8 mouse cellular contexts compared by ENCODE assay signal in the genomic region with DNA sequence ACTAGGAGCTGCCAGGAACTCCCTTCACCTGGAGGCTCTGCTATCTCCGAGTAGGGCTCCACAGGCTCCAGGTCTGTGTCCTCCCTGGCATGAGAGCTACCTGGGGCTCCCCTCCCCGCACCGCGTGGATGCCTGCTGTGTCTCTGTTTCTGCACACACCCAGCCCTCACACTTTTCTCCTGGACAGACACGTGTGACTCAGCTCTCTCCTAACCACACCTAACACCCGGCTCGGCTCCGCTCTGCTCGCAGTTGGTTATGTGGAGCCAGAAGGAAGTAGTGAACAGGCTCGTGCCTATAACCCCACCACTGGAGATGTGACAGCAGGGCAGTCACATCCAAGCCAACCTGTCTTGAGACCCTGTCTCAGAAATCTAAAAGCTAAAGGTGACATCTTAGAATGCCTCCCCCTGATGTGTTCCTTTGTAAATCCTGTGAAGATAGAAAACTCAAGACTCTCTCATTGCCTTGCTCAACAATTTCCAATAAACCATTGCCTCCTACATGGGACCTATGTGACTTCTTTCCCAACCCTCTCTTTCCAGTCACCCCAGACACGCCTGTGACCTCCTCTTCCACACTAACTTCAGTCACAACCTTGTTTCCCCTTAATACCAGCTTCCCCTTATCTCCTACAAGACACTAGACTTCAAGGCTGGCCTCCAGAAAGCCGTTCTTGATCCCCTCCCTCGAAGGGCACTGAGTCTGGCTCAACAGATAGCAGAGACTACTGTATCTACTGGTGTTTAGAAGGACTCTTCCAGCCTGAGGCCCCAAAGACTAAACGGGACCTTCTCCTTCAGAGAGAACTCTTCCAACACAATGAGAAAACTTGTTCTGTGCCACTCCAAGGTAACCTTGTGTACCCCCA. TPM values are rescaled to one million over a fixed set of nuclear protein-coding genes. Genes with fewer than 3 reads are reported as not detected.
DNase-seq lines count a peak whose midpoint lies in the region; ATAC-seq and TF ChIP-seq lines count a peak whose summit lies in the region.

No protein-coding gene starts in this region.

- H3K27ac ChIP-seq in hindbrain, embryonic 10.5 days: no peak overlapping the region
- no peak overlapping the region for H3K27ac ChIP-seq in hindbrain, postnatal 0 days
- H3K27ac ChIP-seq in stomach, embryonic 15.5 days: peak overlapping the region; percentile 80

- no peaks in the 10 kb centered on the region for H3K9me3 ChIP-seq in hindbrain, embryonic 10.5 days
- H3K9me3 ChIP-seq in hindbrain, postnatal 0 days (ENCODE audit: low read length): no peaks in the 10 kb centered on the region
- no peaks in the 10 kb centered on the region for H3K9me3 ChIP-seq in stomach, embryonic 15.5 days

- H3K4me3 ChIP-seq in hindbrain, embryonic 10.5 days: no peak overlapping the region
- H3K4me3 ChIP-seq in hindbrain, postnatal 0 days (ENCODE audit: low read length): no peak overlapping the region
- no peak overlapping the region; the same call in 1 of the 2 replicates for H3K4me3 ChIP-seq in stomach, embryonic 15.5 days (replicated peaks)

- peaks cover 47% of the 10 kb centered on the region for H3K4me1 ChIP-seq in hindbrain, embryonic 10.5 days (replicated peaks)
- H3K4me1 ChIP-seq in hindbrain, postnatal 0 days (ENCODE audit: insufficient read depth, low read length): peaks cover 12% of the 10 kb centered on the region
- peaks cover 47% of the 10 kb centered on the region for H3K4me1 ChIP-seq in stomach, embryonic 15.5 days

- no peak for TF ChIP-seq CTCF in hindbrain, postnatal 0 days (IDR thresholded peaks at IDR 0.05; ENCODE audit: low read depth)

- H3K27me3 ChIP-seq in hindbrain, embryonic 10.5 days (ENCODE audit: insufficient read depth, poor library complexity, severe bottlenecking): peaks cover 99% of the 10 kb centered on the region
- H3K27me3 ChIP-seq in hindbrain, postnatal 0 days (ENCODE audit: insufficient read depth, low read length): 0 out of 2 replicates have a peak, but pooled peaks cover 6% of the 10 kb centered on the region
- peaks cover 39% of the 10 kb centered on the region for H3K27me3 ChIP-seq in stomach, embryonic 15.5 days (replicated peaks)

- no peak overlapping the region; the same call in 1 of the 2 replicates for H3K4me2 ChIP-seq in hindbrain, postnatal 0 days (ENCODE audit: low read depth, low read length)
- peak overlapping the region; percentile 74 for H3K4me2 ChIP-seq in stomach, embryonic 15.5 days

- no peak overlapping the region for H3K9ac ChIP-seq in hindbrain, postnatal 0 days (replicated peaks; ENCODE audit: low read length)
- no peak overlapping the region for H3K9ac ChIP-seq in stomach, embryonic 15.5 days

- peak; percentile 5 for DNase-seq in hindbrain, embryonic 10.5 days (ENCODE audit: low spot score)
- DNase-seq in hindbrain, postnatal 0 days (ENCODE audit: low spot score): no peak
- peak; percentile 24 for DNase-seq in urinary bladder, adult 2 months (ENCODE audit: low spot score)
- DNase-seq in urinary bladder, postnatal 14 days (ENCODE audit: low spot score): no peak
- DNase-seq in layer of hippocampus, postnatal 10 days (ENCODE audit: low spot score in 2 of 2): peak; percentile 4 to 9
- DNase-seq in heart, postnatal 4 days: no peak
- no peak for DNase-seq in adrenal gland, postnatal 10 days

- 46% methylated on average over 14 of the region's 14 CpGs for WGBS in hindbrain, embryonic 10.5 days
- WGBS in hindbrain, postnatal 0 days: 51% methylated on average over 14 of the region's 14 CpGs
- 25% methylated on average over 14 of the region's 14 CpGs for WGBS in stomach, embryonic 15.5 days

- peaks cover 26% of the 10 kb centered on the region for H3K36me3 ChIP-seq in hindbrain, embryonic 10.5 days
- peaks cover 23% of the 10 kb centered on the region; the same call in 1 of the 2 replicates for H3K36me3 ChIP-seq in hindbrain, postnatal 0 days (ENCODE audit: insufficient read depth, low read length)
- H3K36me3 ChIP-seq in stomach, embryonic 15.5 days: peaks cover 24% of the 10 kb centered on the region

- ATAC-seq in hindbrain, postnatal 0 days: no peak
- ATAC-seq in stomach, embryonic 15.5 days (ENCODE audit: insufficient read depth, low FRiP score, low read depth): peak; percentile 56; the same call in 1 of the 2 replicates

RNA-seq across cellular contexts. Expression of gene Nfkb2, which starts 11.0 kb away (rescaled TPM):
- 5.6 and 6.4 TPM in 2 replicates for polyA plus RNA-seq in hindbrain, embryonic 10.5 days (2016; fragmentation: Nextera tagmentation; extraction: Ambion mirVana)
- 3.5 and 4.7 TPM in 2 replicates for total RNA-seq in hindbrain, postnatal 0 days (2014; rRNA removed)
- 1.7 and 1.9 TPM in 2 replicates for polyA plus RNA-seq in hindbrain, postnatal 0 days (2015; fragmentation: Nextera tagmentation; extraction: Ambion mirVana)
- polyA plus RNA-seq in urinary bladder, adult 2 months (2012; rRNA removed): 23.0 and 24.7 TPM in 2 replicates
- 1 to 10 TPM; 3.1 to 3.2 TPM for total RNA-seq in layer of hippocampus, postnatal 10 days (2021)
- 10.6 TPM in 2 replicates for polyA plus RNA-seq in stomach, embryonic 15.5 days (2015; fragmentation: Nextera tagmentation; extraction: Ambion mirVana)
- 10 to 100 TPM; 15.1 to 15.2 TPM for total RNA-seq in heart, postnatal 4 days (2021)
- total RNA-seq in adrenal gland, postnatal 10 days (2021): 10 to 100 TPM; 20.8 to 24.2 TPM

RNA-seq across cellular contexts. Expression of gene Psd, which starts 11.8 kb away (rescaled TPM):
- polyA plus RNA-seq in hindbrain, embryonic 10.5 days (2016; fragmentation: Nextera tagmentation; extraction: Ambion mirVana): 4.5 and 9.7 TPM in 2 replicates
- total RNA-seq in hindbrain, postnatal 0 days (2014; rRNA removed): 380 and 396 TPM in 2 replicates
- polyA plus RNA-seq in hindbrain, postnatal 0 days (2015; fragmentation: Nextera tagmentation; extraction: Ambion mirVana): 115 and 123 TPM in 2 replicates
- 156 and 191 TPM in 2 replicates for polyA plus RNA-seq in urinary bladder, adult 2 months (2012; rRNA removed)
- 100 to 1,000 TPM; 686 to 714 TPM for total RNA-seq in layer of hippocampus, postnatal 10 days (2021)
- polyA plus RNA-seq in stomach, embryonic 15.5 days (2015; fragmentation: Nextera tagmentation; extraction: Ambion mirVana): 52.9 and 54.7 TPM in 2 replicates
- total RNA-seq in heart, postnatal 4 days (2021): 1 to 10 TPM; 1.7 to 2.1 TPM
- total RNA-seq in adrenal gland, postnatal 10 days (2021): 10 to 100 TPM in 1 of 2 experiments, 1 to 10 TPM in 1; 8.2 to 11.9 TPM

RNA-seq across cellular contexts. Expression of gene Fbxl15, which starts 12.9 kb away (rescaled TPM):
- polyA plus RNA-seq in hindbrain, embryonic 10.5 days (2016; fragmentation: Nextera tagmentation; extraction: Ambion mirVana): 23.2 and 28.2 TPM in 2 replicates
- total RNA-seq in hindbrain, postnatal 0 days (2014; rRNA removed): 69.1 and 71.4 TPM in 2 replicates
- polyA plus RNA-seq in hindbrain, postnatal 0 days (2015; fragmentation: Nextera tagmentation; extraction: Ambion mirVana): 53.3 and 54.2 TPM in 2 replicates
- 11.0 and 11.7 TPM in 2 replicates for polyA plus RNA-seq in urinary bladder, adult 2 months (2012; rRNA removed)
- 10 to 100 TPM; 30.2 to 33.6 TPM for total RNA-seq in layer of hippocampus, postnatal 10 days (2021)
- polyA plus RNA-seq in stomach, embryonic 15.5 days (2015; fragmentation: Nextera tagmentation; extraction: Ambion mirVana): 16.7 TPM in 2 replicates
- total RNA-seq in heart, postnatal 4 days (2021): 1 to 10 TPM; 5.5 to 7.2 TPM
- total RNA-seq in adrenal gland, postnatal 10 days (2021): 10 to 100 TPM in 1 of 2 experiments, 1 to 10 TPM in 1; 8.9 to 10.5 TPM

RNA-seq across cellular contexts. Expression of gene Cuedc2, which starts 23.4 kb away (rescaled TPM):
- 260 and 279 TPM in 2 replicates for polyA plus RNA-seq in hindbrain, embryonic 10.5 days (2016; fragmentation: Nextera tagmentation; extraction: Ambion mirVana)
- 125 and 134 TPM in 2 replicates for total RNA-seq in hindbrain, postnatal 0 days (2014; rRNA removed)
- polyA plus RNA-seq in hindbrain, postnatal 0 days (2015; fragmentation: Nextera tagmentation; extraction: Ambion mirVana): 312 and 326 TPM in 2 replicates
- 114 and 120 TPM in 2 replicates for polyA plus RNA-seq in urinary bladder, adult 2 months (2012; rRNA removed)
- total RNA-seq in layer of hippocampus, postnatal 10 days (2021): 100 to 1,000 TPM; 173 to 178 TPM
- polyA plus RNA-seq in stomach, embryonic 15.5 days (2015; fragmentation: Nextera tagmentation; extraction: Ambion mirVana): 134 and 137 TPM in 2 replicates
- 100 to 1,000 TPM in 1 of 2 experiments, 10 to 100 TPM in 1; 98.8 to 108 TPM for total RNA-seq in heart, postnatal 4 days (2021)
- total RNA-seq in adrenal gland, postnatal 10 days (2021): 10 to 100 TPM; 78.9 to 90.4 TPM

RNA-seq across cellular contexts. Expression of gene Mfsd13a, which starts 25.8 kb away (rescaled TPM):
- polyA plus RNA-seq in hindbrain, embryonic 10.5 days (2016; fragmentation: Nextera tagmentation; extraction: Ambion mirVana): 10.0 and 11.9 TPM in 2 replicates
- 7.5 and 12.3 TPM in 2 replicates for total RNA-seq in hindbrain, postnatal 0 days (2014; rRNA removed)
- 9.9 and 10.5 TPM in 2 replicates for polyA plus RNA-seq in hindbrain, postnatal 0 days (2015; fragmentation: Nextera tagmentation; extraction: Ambion mirVana)
- polyA plus RNA-seq in urinary bladder, adult 2 months (2012; rRNA removed): 4.8 and 5.2 TPM in 2 replicates
- total RNA-seq in layer of hippocampus, postnatal 10 days (2021): 10 to 100 TPM; 24.4 to 26.4 TPM
- 11.9 and 12.9 TPM in 2 replicates for polyA plus RNA-seq in stomach, embryonic 15.5 days (2015; fragmentation: Nextera tagmentation; extraction: Ambion mirVana)
- 1 to 10 TPM; 3.1 to 4.2 TPM for total RNA-seq in heart, postnatal 4 days (2021)
- total RNA-seq in adrenal gland, postnatal 10 days (2021): 1 to 10 TPM; 4.6 to 7.4 TPM

Comparison
In these comparisons a context has a peak if more than half of its experiments do, and no peak if none do; other contexts are left out.
1. DNase-seq: peak in hindbrain, embryonic 10.5 days (single experiment), urinary bladder, adult 2 months (single experiment) and layer of hippocampus, postnatal 10 days (2 of 2); none in hindbrain, postnatal 0 days (single experiment), urinary bladder, postnatal 14 days (single experiment), heart, postnatal 4 days (single experiment) and adrenal gland, postnatal 10 days (single experiment).
2. RNA of gene Psd, which starts 11.8 kb away (total RNA-seq): 686 to 714 TPM in layer of hippocampus, postnatal 10 days and 380 to 396 TPM in hindbrain, postnatal 0 days; 8.2 to 11.9 TPM in adrenal gland, postnatal 10 days and 1.7 to 2.1 TPM in heart, postnatal 4 days; every median in the first group is over 10 times any median in the second.